Mouse (Mus musculus) liver, embryonic 11.5 days (tissue): Measurements from ENCODE around the gene Axin2. TPM values are rescaled to one million over a fixed set of nuclear protein-coding genes. Genes with fewer than 3 reads are reported as not detected.

Source experiments
- ATAC-seq: fragments of 200-750 bp; cut with Nextera tagmentation; replicated peaks from 2 replicates; pipeline ENCODE4 v1.8.0; 2017; ENCODE audit warnings: moderate number of reproducible peaks, mild to moderate bottlenecking, moderate TSS enrichment, moderate library complexity; ENCODE audit not compliant: low FRiP score
- DNase-seq: peaks from one replicate; pipeline ENCODE4 v3.0.0-alpha.2; 2017; ENCODE audit warnings: low spot score
- H3K27ac ChIP-seq: fragments of 300-500 bp; sonication (generic); 2 replicates; pipeline ENCODE4 v1.5.1; 2014; ENCODE audit warnings: mild to moderate bottlenecking, low read depth, low read length, control low read depth
- H3K27me3 ChIP-seq: fragments of 300-500 bp; sonication (generic); replicated peaks from 2 replicates; pipeline ENCODE4 v1.6.1; 2014; ENCODE audit warnings: low read length, mixed read lengths; ENCODE audit not compliant: control insufficient read depth, insufficient read depth
- H3K36me3 ChIP-seq: fragments of 300-500 bp; sonication (generic); 2 replicates; pipeline ENCODE4 v1.6.1; 2014; ENCODE audit warnings: mild to moderate bottlenecking, low read length, moderate library complexity, mixed read lengths; ENCODE audit not compliant: control insufficient read depth, insufficient read depth
- H3K4me1 ChIP-seq: fragments of 300-500 bp; sonication (generic); replicated peaks from 2 replicates; pipeline ENCODE4 v1.6.1; 2014; ENCODE audit warnings: low read length, mixed read lengths; ENCODE audit not compliant: control insufficient read depth, insufficient read depth
- H3K4me2 ChIP-seq: fragments of 300-500 bp; sonication (generic); 2 replicates; pipeline ENCODE4 v1.6.1; 2014; ENCODE audit warnings: mild to moderate bottlenecking, control low read depth, moderate library complexity
- H3K4me3 ChIP-seq: fragments of 300-500 bp; sonication (generic); 2 replicates; pipeline ENCODE4 v1.5.1; 2014; ENCODE audit warnings: low read depth, low read length, control low read depth
- H3K9ac ChIP-seq: fragments of 300-500 bp; sonication (generic); 2 replicates; pipeline ENCODE4 v1.6.1; 2014; ENCODE audit warnings: low read depth, low read length, control low read depth
- H3K9me3 ChIP-seq: fragments of 300-500 bp; sonication (generic); 2 replicates; pipeline ENCODE4 v1.6.1; 2016; ENCODE audit warnings: low read length, inconsistent platforms, mixed read lengths; ENCODE audit not compliant: control insufficient read depth
- WGBS: fragments of 180-500 bp; shearing (Covaris S2); extraction: QIAGEN DNeasy Blood & Tissue Kit; methylation state at CpG from one replicate; pipeline ENCODE4 v1.1.7; 2014; 5-methylcytosine and 5-hydroxymethylcytosine counted together
- polyA plus RNA-seq: library from polyadenylated mRNA; unstranded; fragments of >200 nt; fragmentation: Nextera tagmentation; extraction: Ambion mirVana; gene quantifications from 2 replicates; pipeline ENCODE4 v1.2.1, GENCODE M21; 2014

Axin2 gene
- polyA plus RNA-seq, 1 experiment from 2014 or later = 2.3 TPM

GRCm38 (mm10) chr11:108945666-108946065 is 25.5 kb downstream of the Axin2 start:
- Histone ChIP-seq H3K36me3 (peaks cover 6% of the 10 kb centered on the region; the same call in 1 of the 2 replicates), H3K27me3 (no peaks in the 10 kb centered on the region)

GRCm38 (mm10) chr11:108947425-108948184 is 27.5 kb downstream of the Axin2 start:
- peaks cover 3% of the 10 kb centered on the region; the same call in 1 of the 2 replicates for H3K36me3 ChIP-seq
- H3K27ac ChIP-seq = no peak overlapping the region
- no peak for ATAC-seq
- DNase-seq = no peak
- no peak overlapping the region for H3K9ac ChIP-seq
- H3K27me3 ChIP-seq = no peaks in the 10 kb centered on the region
- H3K4me3 ChIP-seq = no peak overlapping the region
- 70% methylated on average over 20 of the region's 20 CpGs for WGBS
- no peak overlapping the region for H3K4me2 ChIP-seq
- no peaks in the 10 kb centered on the region for H3K9me3 ChIP-seq
- H3K4me1 ChIP-seq = no peaks in the 10 kb centered on the region

More at GRCm38 (mm10) chr11:108945666-108946065, 25.5 kb downstream of the Axin2 start:
- H3K9me3 ChIP-seq = no peaks in the 10 kb centered on the region
- no peak overlapping the region for H3K9ac ChIP-seq
- H3K27ac ChIP-seq = no peak overlapping the region
- no peak overlapping the region for H3K4me3 ChIP-seq
- no peak overlapping the region for H3K4me2 ChIP-seq
- no peak for DNase-seq
- no peaks in the 10 kb centered on the region for H3K4me1 ChIP-seq
- 91% methylated on average over 9 of the region's 9 CpGs for WGBS
- ATAC-seq = no peak

- H3K4me2 ChIP-seq = no peak overlapping the region
- H3K27ac ChIP-seq = no peak overlapping the region
- no peaks in the 10 kb centered on the region for H3K4me1 ChIP-seq
- no peaks in the 10 kb centered on the region for H3K27me3 ChIP-seq
- H3K4me3 ChIP-seq = no peak overlapping the region
- 83% methylated on average over 7 of the region's 7 CpGs for WGBS
- no peak for DNase-seq
- ATAC-seq = no peak
- no peaks in the 10 kb centered on the region for H3K9me3 ChIP-seq
- H3K9ac ChIP-seq = no peak overlapping the region
- peaks cover 3% of the 10 kb centered on the region; the same call in 1 of the 2 replicates for H3K36me3 ChIP-seq
Measured at GRCm38 (mm10) chr11:108948501-108948900, 28.4 kb downstream of the Axin2 start.

GRCm38 (mm10) chr11:108948931-108949330 is 28.8 kb downstream of the Axin2 start:
- Histone ChIP-seq H3K27ac (no peak overlapping the region), H3K4me3 (no peak overlapping the region), H3K27me3 (no peaks in the 10 kb centered on the region), H3K4me2 (no peak overlapping the region), H3K4me1 (no peaks in the 10 kb centered on the region), H3K9ac (no peak overlapping the region), H3K9me3 (no peaks in the 10 kb centered on the region), H3K36me3 (peaks cover 3% of the 10 kb centered on the region; the same call in 1 of the 2 replicates)
- WGBS = 83% methylated on average over 10 of the region's 10 CpGs
- DNase-seq (no peak), ATAC-seq (no peak)

- Histone ChIP-seq H3K4me2 (no peak overlapping the region), H3K27me3 (no peaks in the 10 kb centered on the region), H3K9ac (no peak overlapping the region), H3K4me3 (no peak overlapping the region), H3K36me3 (no peaks in the 10 kb centered on the region; the same call in 1 of the 2 replicates), H3K4me1 (no peaks in the 10 kb centered on the region), H3K27ac (no peak overlapping the region), H3K9me3 (no peaks in the 10 kb centered on the region)
- WGBS = 66% methylated on average over 5 of the region's 5 CpGs
- ATAC-seq = no peak
- DNase-seq = no peak
Measured at GRCm38 (mm10) chr11:108952343-108952742, 32.2 kb downstream of the Axin2 start.

- no peaks in the 10 kb centered on the region for H3K27me3 ChIP-seq
- no peak for DNase-seq
- no peak for ATAC-seq
- no peak overlapping the region for H3K4me2 ChIP-seq
- no peaks in the 10 kb centered on the region for H3K9me3 ChIP-seq
- H3K36me3 ChIP-seq = no peaks in the 10 kb centered on the region
- no peak overlapping the region for H3K4me3 ChIP-seq
- H3K9ac ChIP-seq = no peak overlapping the region
- WGBS = 87% methylated on average over 4 of the region's 4 CpGs
- H3K27ac ChIP-seq = no peak overlapping the region
- no peaks in the 10 kb centered on the region for H3K4me1 ChIP-seq
Measured at GRCm38 (mm10) chr11:108955943-108956342, 35.8 kb downstream of the Axin2 start.

- DNase-seq (no peak), ATAC-seq (no peak)
- no peak overlapping the region for H3K4me3 ChIP-seq
- H3K27ac ChIP-seq = no peak overlapping the region
- no peak overlapping the region for H3K9ac ChIP-seq
- no peaks in the 10 kb centered on the region for H3K9me3 ChIP-seq
- no peaks in the 10 kb centered on the region for H3K4me1 ChIP-seq
- H3K4me2 ChIP-seq = no peak overlapping the region
- no peaks in the 10 kb centered on the region for H3K36me3 ChIP-seq
- 72% methylated on average over 5 of the region's 5 CpGs for WGBS
- H3K27me3 ChIP-seq = no peaks in the 10 kb centered on the region
Measured at GRCm38 (mm10) chr11:108958349-108958748, 38.2 kb downstream of the Axin2 start.

GRCm38 (mm10) chr11:108959196-108959595 is 39.0 kb downstream of the Axin2 start:
- DNase-seq (no peak), ATAC-seq (no peak)
- no peak overlapping the region for H3K27ac ChIP-seq
- WGBS = 56% methylated on average over 5 of the region's 5 CpGs
- H3K4me3 ChIP-seq = no peak overlapping the region
- H3K27me3 ChIP-seq = no peaks in the 10 kb centered on the region
- H3K9me3 ChIP-seq = no peaks in the 10 kb centered on the region
- H3K36me3 ChIP-seq = no peaks in the 10 kb centered on the region
- H3K4me1 ChIP-seq = no peaks in the 10 kb centered on the region
- no peak overlapping the region for H3K4me2 ChIP-seq
- H3K9ac ChIP-seq = no peak overlapping the region

- ATAC-seq = no peak
- no peak overlapping the region for H3K4me2 ChIP-seq
- no peaks in the 10 kb centered on the region for H3K36me3 ChIP-seq
- no peak overlapping the region for H3K27ac ChIP-seq
- no peak overlapping the region for H3K4me3 ChIP-seq
- DNase-seq = no peak
- H3K4me1 ChIP-seq = no peaks in the 10 kb centered on the region
- no peaks in the 10 kb centered on the region for H3K9me3 ChIP-seq
- no peak overlapping the region for H3K9ac ChIP-seq
- whole genome bisulfite sequencing = 19% methylated on average over 11 of the region's 11 CpGs
- no peaks in the 10 kb centered on the region for H3K27me3 ChIP-seq
Measured at GRCm38 (mm10) chr11:108961651-108962065, 41.5 kb downstream of the Axin2 start.
